Mouse (Mus musculus) monocyte, adult 5-6 weeks (primary cell): ENCODE results near the gene Lrfn2. TPM values are rescaled to one million over a fixed set of nuclear protein-coding genes. Genes with fewer than 3 reads are reported as not detected.

Source experiments
- ATAC-seq: fragments of 153-309, 156-312 bp; replicated peaks from 2 replicates; pipeline ENCODE4 v1.8.0; 2017; ENCODE audit warnings: mild to moderate bottlenecking; ENCODE audit not compliant: low TSS enrichment, insufficient number of reproducible peaks, severe bottlenecking, poor library complexity, low FRiP score
- total RNA-seq: library from RNA; stranded (forward); fragments of 200-1000, 200-491, 200-594 nt; gene quantifications from 3 replicates; pipeline ENCODE4 v1.2.3, GENCODE M21; 2017

Gene Lrfn2
- total RNA-seq, result not detected in 3 replicates

- ATAC-seq, result no peak
Observed at GRCm38 (mm10) chr17:48931621-48932405, at the start of gene Lrfn2. Gene Lrfn2 (plus strand): TSS chr17:48932379.

DNA sequence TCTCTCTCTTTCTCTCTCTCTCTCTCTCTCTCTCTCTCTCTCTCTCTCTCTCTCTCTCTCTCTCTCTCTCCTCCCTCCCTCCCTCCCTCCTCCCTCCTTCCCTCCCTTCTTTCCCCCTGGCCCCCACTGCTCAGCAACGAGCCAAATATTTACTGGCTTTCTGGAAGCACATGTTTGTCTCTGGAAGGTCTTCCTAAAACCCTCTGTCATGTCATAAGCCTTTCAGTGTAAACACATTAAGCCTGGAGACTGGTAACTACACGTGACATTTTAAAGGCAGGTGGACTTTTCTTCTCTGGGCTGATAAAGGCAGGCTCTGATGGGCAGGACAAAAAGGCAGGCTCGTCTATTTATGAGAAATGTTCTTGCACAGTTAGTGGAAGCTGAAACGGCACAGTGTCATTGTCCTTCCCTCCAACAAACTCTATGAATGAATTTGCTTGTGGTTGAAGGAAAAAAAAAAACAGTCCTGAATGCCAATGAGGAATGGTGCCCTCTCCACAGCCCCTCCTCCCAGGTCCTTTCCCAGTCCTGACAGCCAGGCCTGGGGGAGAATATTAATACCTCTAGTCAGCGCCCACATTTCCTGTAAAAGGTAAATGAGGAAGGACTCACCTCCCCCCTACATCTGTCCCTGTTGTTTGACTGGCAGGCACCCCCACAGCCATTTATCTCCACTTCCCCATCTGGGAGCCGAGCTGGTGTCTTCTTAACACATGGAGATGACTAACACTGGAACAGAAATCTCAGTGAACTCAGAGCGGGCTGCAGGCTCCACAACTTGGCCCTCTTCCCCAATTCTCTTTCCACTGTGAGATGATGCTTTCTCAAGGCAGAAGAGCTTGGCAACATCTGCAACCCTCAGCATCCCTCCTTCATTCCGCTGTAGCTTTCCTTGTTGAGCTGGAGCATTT lies 44.5 kb upstream of the Lrfn2 start:
- ATAC-seq, result no peak

- ATAC-seq, result no peak
Observed at GRCm38 (mm10) chr17:48905286-48906040, 26.7 kb upstream of the Lrfn2 start.

GRCm38 (mm10) chr17:48913437-48913836 lies 18.7 kb upstream of the Lrfn2 start:
- no peak for ATAC-seq

DNA sequence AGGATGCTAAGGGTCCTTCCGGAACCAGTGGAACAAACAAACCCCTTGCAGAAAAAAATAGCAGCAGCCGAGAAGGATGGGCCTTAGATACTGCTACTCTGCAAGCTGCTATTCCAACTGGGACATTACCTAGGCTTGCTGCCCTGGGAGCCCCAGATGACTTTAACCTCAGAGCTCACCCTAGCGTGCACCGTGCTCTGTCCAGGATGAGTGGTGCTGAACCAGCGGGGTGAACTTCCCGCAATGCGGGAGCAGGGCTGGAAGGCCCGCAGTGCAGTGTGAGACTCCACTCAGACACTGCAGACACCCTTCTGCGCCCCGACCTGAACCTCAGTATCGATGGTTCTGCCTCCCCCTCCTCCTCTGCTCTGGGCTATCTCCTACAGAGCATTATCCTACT lies 14.8 kb upstream of the Lrfn2 start:
- ATAC-seq, result no peak

DNA sequence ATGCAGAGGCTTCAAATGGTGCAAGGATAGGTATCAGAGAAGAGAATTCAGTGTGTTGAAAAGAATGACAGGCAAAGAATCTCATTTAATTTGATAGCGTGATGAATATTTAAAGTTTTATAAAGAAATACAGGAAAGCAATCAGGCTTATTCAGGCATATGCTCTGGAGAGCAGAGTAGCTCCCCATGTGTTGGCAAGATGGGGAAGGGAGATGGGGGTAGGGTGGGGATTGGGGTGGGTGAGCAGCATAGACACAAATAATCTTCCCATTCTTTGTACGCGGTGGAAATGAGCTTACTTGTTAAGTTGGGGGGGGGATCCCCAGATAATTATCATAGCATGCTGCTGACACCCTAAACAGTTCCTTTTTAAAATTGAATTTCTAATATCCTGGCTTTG lies 13.7 kb upstream of the Lrfn2 start:
- ATAC-seq, result no peak

DNA sequence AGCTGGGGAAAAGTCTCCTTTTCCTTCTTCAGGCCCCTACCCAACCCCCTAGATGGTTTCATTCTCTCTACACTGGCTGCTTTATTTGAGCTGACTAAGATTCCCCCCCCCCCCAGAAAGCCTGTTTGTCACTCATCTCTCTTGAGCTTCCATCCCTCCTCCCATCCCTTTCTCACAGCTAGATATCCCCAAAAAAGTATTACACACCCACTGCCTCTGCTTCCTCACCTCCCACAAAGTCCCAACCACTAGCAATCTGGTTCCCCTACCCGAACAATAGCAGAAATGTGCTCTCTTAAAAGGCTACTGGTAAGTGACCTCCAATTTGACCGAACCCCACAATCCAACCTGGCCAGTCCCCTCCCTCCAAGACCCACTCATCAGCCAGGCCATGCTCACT lies 9.3 kb upstream of the Lrfn2 start:
- no peak for ATAC-seq

DNA sequence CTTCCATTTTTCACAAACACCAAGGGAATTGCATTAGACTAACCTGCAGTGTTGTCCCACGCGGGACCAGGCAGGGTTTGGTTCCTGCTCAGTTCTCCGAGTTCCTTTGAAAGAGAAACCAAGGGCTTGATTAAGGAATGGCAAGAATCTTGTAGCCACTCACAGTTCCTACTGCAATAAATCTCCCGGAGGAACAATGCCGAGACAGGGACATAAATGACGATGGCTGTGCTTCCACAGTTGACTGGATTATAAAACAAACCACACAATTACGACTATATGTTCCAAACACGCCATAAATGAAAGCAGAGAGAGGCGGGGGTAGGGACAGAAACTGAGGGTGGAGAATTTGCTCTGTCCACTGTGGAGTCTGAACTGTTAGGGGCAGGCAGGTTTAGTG lies 6.8 kb upstream of the Lrfn2 start:
- no peak for ATAC-seq

DNA sequence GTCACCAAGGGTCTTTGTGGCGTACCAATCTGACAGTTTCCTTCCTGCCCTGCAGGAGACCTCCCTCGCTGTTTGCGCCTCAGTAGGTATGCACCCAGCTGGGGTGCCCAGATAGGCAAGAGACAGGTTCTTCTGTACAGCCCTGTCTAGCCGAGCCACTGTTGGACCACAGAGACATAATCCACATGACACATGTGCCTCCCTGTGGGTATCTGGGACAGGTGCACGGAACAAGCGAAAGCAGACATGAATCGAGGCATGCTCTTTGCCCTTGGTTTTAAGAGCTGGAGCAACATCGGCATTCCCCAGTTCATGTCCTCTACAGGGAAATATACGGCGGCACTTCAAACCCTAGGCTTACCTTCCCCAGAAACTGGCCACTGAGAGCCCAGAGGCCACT lies 1.2 kb upstream of the Lrfn2 start:
- ATAC-seq, result no peak

DNA sequence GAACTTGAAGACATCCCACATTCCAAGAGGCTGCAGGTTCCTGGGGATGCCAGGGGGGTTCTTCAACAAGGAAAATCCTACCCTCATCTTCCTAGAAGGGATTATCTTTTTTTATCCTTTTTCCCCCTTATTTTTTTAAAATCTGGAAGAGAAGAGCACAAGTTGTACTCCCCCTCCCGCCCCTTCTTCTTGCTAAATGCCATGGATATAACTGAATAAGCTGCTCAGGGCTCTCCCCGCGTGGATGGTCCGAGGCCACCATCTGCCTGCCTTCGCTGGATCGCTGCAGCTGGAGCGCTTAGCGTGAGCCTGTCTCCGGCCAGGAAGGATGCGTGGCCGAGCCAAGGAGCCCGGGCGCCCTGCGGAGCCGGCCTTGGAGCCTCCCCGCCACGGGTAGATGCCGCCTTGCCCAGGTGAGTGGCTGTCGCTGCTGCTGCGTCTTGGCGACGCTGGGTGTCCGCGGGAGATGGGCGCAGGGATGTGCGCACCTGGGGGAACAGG lies 277 bp downstream of the Lrfn2 start:
- ATAC-seq, result no peak

DNA sequence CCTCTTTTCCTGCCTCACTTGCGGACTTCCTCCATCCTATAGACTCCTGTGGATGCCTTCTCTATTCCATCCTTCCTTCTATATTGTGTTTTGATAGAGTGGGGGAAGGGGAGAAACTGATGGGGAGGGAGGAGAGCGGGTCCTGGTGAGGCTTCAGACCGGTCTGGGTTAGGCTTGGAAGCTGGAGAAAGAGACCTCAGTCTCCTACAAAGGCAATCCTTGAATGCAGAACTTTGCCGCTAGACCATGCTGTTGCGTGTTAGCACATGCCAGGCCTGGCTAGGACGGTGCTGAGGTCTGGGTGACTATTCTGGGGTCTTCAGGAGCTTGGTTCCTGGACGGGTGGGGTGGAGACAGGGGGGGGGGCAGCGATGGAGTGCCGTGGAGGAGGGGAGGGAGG lies 737 bp downstream of the Lrfn2 start:
- no peak for ATAC-seq

GRCm38 (mm10) chr17:48935201-48935600 lies 3.0 kb downstream of the Lrfn2 start:
- ATAC-seq, result no peak

DNA sequence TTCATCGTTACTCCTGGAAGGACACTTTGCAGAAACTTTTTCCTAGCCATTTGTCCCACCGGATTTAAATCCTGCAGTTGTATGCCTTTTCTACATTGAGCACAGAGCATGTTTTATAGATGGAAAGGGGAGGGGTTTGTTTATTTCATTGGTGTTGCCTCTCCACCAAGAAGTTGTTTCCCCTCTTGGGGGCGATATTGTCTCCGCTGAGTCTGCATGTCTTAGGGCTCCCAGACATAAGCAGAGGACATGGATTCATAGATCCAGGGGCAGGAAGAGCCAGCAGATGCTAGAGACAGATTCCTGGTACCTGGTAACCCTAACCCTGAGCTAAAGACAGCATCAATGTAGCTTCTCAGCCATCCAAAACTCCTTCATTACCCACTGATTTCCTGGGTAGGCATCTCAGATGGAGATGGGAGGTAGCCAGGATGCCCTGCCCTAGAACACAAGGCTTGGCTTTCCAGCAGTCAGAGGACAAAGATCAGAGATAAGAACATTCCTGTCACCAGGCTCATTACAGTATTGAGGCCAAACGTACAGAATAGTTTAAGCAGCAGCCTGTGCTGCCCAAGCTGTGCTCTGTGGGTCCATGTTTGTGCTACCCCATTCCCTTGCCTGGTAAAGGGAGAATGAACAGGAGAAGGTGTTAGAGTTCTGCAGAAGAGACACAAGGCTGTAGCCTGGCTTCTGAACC lies 4.4 kb downstream of the Lrfn2 start:
- no peak for ATAC-seq

DNA sequence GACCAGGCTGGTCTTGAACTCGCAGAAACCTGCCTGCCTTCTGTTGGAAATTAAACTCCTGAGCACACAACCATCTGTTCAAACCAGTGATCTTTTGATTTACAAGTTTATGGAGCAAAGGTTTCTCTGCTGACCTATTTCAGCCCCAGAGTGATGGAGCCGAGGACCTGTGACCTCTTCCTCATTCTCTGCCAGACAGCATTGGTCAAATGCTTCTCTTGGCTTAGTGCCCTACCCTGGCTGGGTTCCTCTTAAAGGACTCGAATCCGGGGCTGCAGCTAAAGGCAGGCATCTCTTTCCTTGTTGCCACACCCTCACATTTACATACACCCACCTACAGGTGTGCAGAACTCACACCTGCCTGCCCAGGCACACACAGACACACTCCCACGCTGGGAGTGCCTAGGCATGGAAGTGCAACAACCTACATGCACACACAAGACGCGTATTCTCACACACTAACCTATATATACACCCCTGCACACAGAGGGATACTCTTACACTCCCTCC lies 6.6 kb downstream of the Lrfn2 start:
- no peak for ATAC-seq

- ATAC-seq, result no peak
Observed at GRCm38 (mm10) chr17:48946315-48946714, 14.1 kb downstream of the Lrfn2 start.

GRCm38 (mm10) chr17:48946765-48947164 lies 14.6 kb downstream of the Lrfn2 start:
- ATAC-seq, result no peak

DNA sequence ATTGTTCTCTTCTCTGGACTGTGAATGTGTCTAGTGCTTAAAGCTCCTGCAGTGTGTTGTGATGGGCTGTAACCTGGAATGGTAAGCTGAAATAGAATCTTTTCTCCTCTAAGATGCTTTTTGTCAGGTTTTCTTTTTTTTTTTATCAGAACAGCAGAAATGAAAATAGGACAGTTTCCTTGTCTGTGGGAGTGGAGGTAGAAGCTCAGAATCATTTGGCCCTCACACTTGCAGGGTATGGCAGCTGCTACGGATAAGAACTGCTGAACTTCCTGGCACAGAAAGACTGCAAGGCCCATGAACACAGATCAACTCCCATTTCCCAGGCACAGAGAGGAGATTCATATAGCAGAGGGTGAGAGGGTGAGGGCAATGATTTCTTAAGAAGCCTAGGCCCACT lies 19.1 kb downstream of the Lrfn2 start:
- ATAC-seq, result no peak

DNA sequence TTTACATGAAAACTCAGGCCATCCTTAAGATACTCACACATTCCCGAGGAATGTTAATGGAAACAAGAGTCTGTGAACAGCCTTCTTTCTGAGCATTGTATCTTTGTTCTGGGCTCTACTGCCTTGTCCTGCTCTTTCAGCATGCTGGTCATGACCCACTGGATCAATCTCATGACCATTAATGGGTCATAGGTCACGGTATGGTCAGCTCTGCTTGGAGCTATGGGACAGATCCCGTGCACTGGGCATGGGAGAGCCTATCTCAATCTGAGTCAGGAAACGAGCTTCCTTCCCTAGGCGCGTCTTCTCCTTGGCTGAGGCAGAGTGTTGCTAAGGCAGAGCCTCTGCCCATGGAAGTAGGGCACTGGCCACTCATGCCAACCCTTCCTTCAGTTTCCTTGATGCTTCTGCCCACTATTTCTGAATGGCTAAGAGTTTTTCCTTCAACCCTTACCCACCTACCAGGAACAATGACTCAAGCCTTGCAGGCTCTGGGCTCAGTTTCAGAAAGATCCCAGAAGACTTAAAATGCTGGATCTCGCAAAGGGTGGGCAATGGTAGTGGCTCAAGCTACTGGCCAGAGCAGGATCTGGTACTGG lies 24.0 kb downstream of the Lrfn2 start:
- ATAC-seq, result no peak
